Mouse (Mus musculus): ENCODE measurements at regions not wholly inside any gene's neighbourhood (a gene's known extent, or its start where the extent isn't known, plus 50 kb on each side); places are given as distances from the start of the nearest gene placed in this dataset.

DNA sequence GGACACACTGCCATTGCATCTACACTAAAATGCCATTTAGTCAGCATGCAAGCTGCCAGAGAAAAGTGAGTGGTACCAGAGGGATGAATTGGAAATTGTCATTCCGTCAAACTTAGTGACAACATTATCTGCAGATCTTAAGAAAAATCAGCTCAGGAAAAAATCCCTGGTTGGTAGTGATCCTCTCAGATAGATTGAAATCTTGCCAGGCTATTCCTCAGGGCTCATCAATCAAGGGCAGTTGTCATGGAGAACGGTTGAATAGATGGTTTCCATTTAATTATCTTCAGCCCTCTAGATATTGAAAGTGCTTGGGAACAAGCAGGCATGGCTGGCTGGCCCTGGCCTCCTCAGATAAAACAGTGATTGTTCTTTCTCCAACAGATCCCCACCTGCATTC lies 456.2 kb upstream of the Castor2 start:
- no peak for TF ChIP-seq POLR2A (IDR thresholded peaks at IDR 0.05; ENCODE audit: low read depth, low read length)
- no peak for TF ChIP-seq CTCF (IDR thresholded peaks at IDR 0.05; ENCODE audit: extremely low read depth, insufficient read depth, insufficient read length, insufficient replicate concordance)
